Mouse (Mus musculus): ENCODE measurements around the gene Gusb. TPM values are rescaled to one million over a fixed set of nuclear protein-coding genes. Genes with fewer than 3 reads are reported as not detected.
"Not testable (repeated sequence)": the region's sequence is repeated elsewhere in the genome, so short reads cannot be mapped to it uniquely, and the experiment has no call there.

Gene Gusb
- polyA plus RNA-seq, 1 experiment from 2014 or later = 67.4 TPM

DNA sequence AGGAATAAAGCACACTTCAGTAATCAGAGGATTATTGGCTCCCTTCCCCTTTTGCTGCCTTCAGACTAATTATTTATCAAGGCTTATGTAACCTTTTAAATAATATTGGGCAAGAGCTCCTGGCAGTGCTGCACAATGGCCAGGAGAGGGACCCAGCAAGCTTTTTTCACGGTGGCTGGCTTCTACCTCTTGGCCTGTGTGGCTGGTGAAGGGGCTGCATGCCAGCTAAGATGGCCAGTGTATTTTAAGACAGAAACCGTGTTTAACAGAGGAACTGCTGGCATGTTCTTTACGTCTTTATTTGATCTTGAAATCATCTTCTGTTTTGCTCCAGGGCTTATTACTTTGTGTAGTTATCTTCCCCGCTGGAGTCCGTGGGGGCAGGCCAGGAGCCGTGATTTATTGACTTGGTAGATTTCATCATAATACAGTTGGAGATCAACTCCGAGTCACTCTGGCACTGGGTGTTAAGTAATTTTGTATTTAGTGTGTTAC lies 41.4 kb upstream of the Gusb start:
- Histone ChIP-seq H3K9ac (ENCODE audit: low read length) (no peak overlapping the region), H3K9me3 (ENCODE audit: control insufficient read depth, low read length) (no peaks in the 10 kb centered on the region), H3K4me1 (replicated peaks; ENCODE audit: control insufficient read depth, insufficient read depth, low read length) (no peaks in the 10 kb centered on the region), H3K27ac (ENCODE audit: low read length) (no peak overlapping the region), H3K4me2 (ENCODE audit: low read depth, low read length) (no peak overlapping the region), H3K36me3 (ENCODE audit: control insufficient read depth, insufficient read depth, low read length) (peaks cover 23% of the 10 kb centered on the region), H3K4me3 (ENCODE audit: low read length) (no peak overlapping the region), H3K27me3 (ENCODE audit: control insufficient read depth, insufficient read depth, low read depth, low read length) (no peaks in the 10 kb centered on the region)
- no peak for ATAC-seq (ENCODE audit: low read depth)
- 57% methylated on average over 7 of the region's 7 CpGs for WGBS

DNA sequence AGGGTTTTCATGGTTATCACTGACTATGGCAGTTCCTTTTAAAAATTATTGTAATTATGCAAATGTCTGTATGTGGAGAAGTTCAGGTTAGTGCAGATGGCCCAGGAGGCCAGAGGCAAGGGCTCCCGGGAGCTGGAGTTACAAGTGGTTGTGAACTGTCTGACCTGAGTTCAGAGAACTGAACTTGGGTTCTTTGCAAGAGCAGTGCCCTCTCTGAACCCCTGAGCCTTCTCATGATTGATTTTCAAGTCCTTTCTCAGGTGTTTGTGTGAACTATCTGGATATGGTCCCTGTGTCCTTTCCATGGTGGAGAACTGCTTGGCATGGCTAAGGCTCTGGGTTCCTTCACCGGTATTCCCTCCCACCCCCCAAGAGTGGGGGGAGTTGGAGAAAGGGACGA lies 40.9 kb upstream of the Gusb start:
- no peaks in the 10 kb centered on the region for H3K9me3 ChIP-seq (ENCODE audit: control insufficient read depth, low read length)
- H3K36me3 ChIP-seq (ENCODE audit: control insufficient read depth, insufficient read depth, low read length) = peaks cover 23% of the 10 kb centered on the region
- H3K27ac ChIP-seq (ENCODE audit: low read length) = no peak overlapping the region
- no peak overlapping the region for H3K9ac ChIP-seq (ENCODE audit: low read length)
- H3K4me3 ChIP-seq (ENCODE audit: low read length) = no peak overlapping the region
- no peak overlapping the region for H3K4me2 ChIP-seq (ENCODE audit: low read depth, low read length)
- H3K4me1 ChIP-seq (replicated peaks; ENCODE audit: control insufficient read depth, insufficient read depth, low read length) = no peaks in the 10 kb centered on the region
- no peak for ATAC-seq (ENCODE audit: low read depth)
- no peaks in the 10 kb centered on the region for H3K27me3 ChIP-seq (ENCODE audit: control insufficient read depth, insufficient read depth, low read depth, low read length)
- WGBS = 88% methylated on average over 3 of the region's 3 CpGs

GRCm38 (mm10) chr5:130041262-130041661 lies 38.4 kb upstream of the Gusb start:
- no peak overlapping the region for H3K4me3 ChIP-seq (ENCODE audit: low read length)
- H3K4me1 ChIP-seq (replicated peaks; ENCODE audit: control insufficient read depth, insufficient read depth, low read length) = no peaks in the 10 kb centered on the region
- no peaks in the 10 kb centered on the region for H3K27me3 ChIP-seq (ENCODE audit: control insufficient read depth, insufficient read depth, low read depth, low read length)
- no peak for ATAC-seq (ENCODE audit: low read depth)
- no peak overlapping the region for H3K9ac ChIP-seq (ENCODE audit: low read length)
- peaks cover 14% of the 10 kb centered on the region for H3K36me3 ChIP-seq (ENCODE audit: control insufficient read depth, insufficient read depth, low read length)
- no peak overlapping the region for H3K4me2 ChIP-seq (ENCODE audit: low read depth, low read length)
- WGBS = 73% methylated on average over 4 of the region's 4 CpGs
- H3K9me3 ChIP-seq (ENCODE audit: control insufficient read depth, low read length) = no peaks in the 10 kb centered on the region
- H3K27ac ChIP-seq (ENCODE audit: low read length) = no peak overlapping the region

GRCm38 (mm10) chr5:130040797-130041196 lies 37.9 kb upstream of the Gusb start:
- Histone ChIP-seq H3K36me3 (ENCODE audit: control insufficient read depth, insufficient read depth, low read length) (peaks cover 14% of the 10 kb centered on the region), H3K9me3 (ENCODE audit: control insufficient read depth, low read length) (no peaks in the 10 kb centered on the region), H3K9ac (ENCODE audit: low read length) (no peak overlapping the region), H3K27ac (ENCODE audit: low read length) (no peak overlapping the region), H3K4me3 (ENCODE audit: low read length) (no peak overlapping the region), H3K4me1 (replicated peaks; ENCODE audit: control insufficient read depth, insufficient read depth, low read length) (no peaks in the 10 kb centered on the region), H3K27me3 (ENCODE audit: control insufficient read depth, insufficient read depth, low read depth, low read length) (no peaks in the 10 kb centered on the region), H3K4me2 (ENCODE audit: low read depth, low read length) (no peak overlapping the region)
- ATAC-seq (ENCODE audit: low read depth) = no peak
- 89% methylated on average over 4 of the region's 4 CpGs for WGBS

DNA sequence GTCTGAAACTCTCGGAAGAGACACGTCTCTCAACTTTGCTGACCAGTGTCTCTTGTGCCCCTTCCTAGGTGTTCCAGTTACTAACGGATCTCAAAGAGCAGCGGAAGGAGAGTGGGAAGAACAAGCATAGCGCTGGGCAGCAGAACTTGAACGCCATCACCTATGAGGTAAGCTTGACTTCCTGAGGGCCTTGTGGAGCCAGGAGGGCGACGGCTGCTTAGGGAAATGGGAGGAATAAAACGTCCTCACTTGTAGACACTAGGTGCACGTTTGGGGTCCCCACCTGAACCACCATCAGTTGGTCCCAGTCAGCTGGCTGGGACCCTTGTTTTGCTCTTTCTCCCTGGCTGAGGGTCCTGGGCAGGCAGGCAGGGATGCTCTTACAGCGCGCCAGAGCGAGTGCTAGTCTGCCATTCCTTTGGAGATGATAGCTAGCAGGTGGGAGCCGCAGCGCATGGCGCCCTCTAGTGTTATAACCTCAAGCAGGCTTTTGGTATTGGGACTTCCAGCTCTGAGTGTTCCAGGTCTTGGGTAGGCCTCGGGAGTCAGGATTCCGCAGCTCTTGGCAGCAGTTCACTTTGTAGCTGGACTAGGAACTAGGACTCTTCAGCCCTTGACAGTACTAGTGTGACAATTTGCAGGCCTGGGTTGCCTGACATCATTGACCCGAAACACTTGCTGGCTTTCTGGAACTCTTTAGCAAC lies 35.1 kb upstream of the Gusb start:
- Histone ChIP-seq H3K27ac (ENCODE audit: low read length) (no peak overlapping the region), H3K4me2 (ENCODE audit: low read depth, low read length) (no peak overlapping the region), H3K36me3 (ENCODE audit: control insufficient read depth, insufficient read depth, low read length) (peaks cover 14% of the 10 kb centered on the region), H3K9ac (ENCODE audit: low read length) (no peak overlapping the region), H3K4me3 (ENCODE audit: low read length) (no peak overlapping the region), H3K4me1 (replicated peaks; ENCODE audit: control insufficient read depth, insufficient read depth, low read length) (no peaks in the 10 kb centered on the region), H3K27me3 (ENCODE audit: control insufficient read depth, insufficient read depth, low read depth, low read length) (no peaks in the 10 kb centered on the region), H3K9me3 (ENCODE audit: control insufficient read depth, low read length) (no peaks in the 10 kb centered on the region)
- ATAC-seq (ENCODE audit: low read depth) = no peak
- WGBS = 62% methylated on average over 19 of the region's 19 CpGs

GRCm38 (mm10) chr5:130036300-130036699 lies 33.5 kb upstream of the Gusb start:
- not testable (repeated sequence) for H3K4me3 ChIP-seq (ENCODE audit: low read length); H3K9me3 ChIP-seq (ENCODE audit: control insufficient read depth, low read length); H3K36me3 ChIP-seq (ENCODE audit: control insufficient read depth, insufficient read depth, low read length); H3K27me3 ChIP-seq (ENCODE audit: control insufficient read depth, insufficient read depth, low read depth, low read length); H3K9ac ChIP-seq (ENCODE audit: low read length); H3K4me1 ChIP-seq (replicated peaks; ENCODE audit: control insufficient read depth, insufficient read depth, low read length); ATAC-seq (ENCODE audit: low read depth); H3K27ac ChIP-seq (ENCODE audit: low read length); H3K4me2 ChIP-seq (ENCODE audit: low read depth, low read length)
- WGBS = 49% methylated on average over 2 of the region's 2 CpGs

DNA sequence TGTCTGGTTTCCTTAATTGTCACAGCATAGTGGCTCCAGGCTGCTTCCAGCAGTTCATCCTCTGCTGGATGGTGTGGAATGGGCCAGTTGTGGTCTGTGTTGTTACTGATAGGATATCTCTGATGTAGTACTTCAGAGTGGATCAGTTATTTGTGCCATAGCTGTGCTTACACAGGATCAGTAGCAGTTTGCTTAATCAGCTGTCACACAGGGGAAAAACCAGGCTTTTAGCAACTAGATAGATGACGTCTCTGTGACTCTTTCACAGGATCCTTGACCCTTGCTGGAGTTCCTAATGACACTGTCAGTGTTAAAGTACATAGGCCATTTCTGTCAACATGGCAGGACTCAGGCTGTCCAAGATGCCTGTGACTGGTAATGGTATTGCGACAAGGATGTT lies 31.0 kb upstream of the Gusb start:
- ATAC-seq (ENCODE audit: low read depth) = no peak
- Histone ChIP-seq H3K36me3 (ENCODE audit: control insufficient read depth, insufficient read depth, low read length) (no peaks in the 10 kb centered on the region), H3K27ac (ENCODE audit: low read length) (no peak overlapping the region), H3K4me2 (ENCODE audit: low read depth, low read length) (no peak overlapping the region), H3K27me3 (ENCODE audit: control insufficient read depth, insufficient read depth, low read depth, low read length) (no peaks in the 10 kb centered on the region), H3K9ac (ENCODE audit: low read length) (no peak overlapping the region), H3K9me3 (ENCODE audit: control insufficient read depth, low read length) (no peaks in the 10 kb centered on the region), H3K4me3 (ENCODE audit: low read length) (no peak overlapping the region), H3K4me1 (replicated peaks; ENCODE audit: control insufficient read depth, insufficient read depth, low read length) (peaks cover 4% of the 10 kb centered on the region; the same call in 1 of the 2 replicates)
- 66% methylated on average over 2 of the region's 2 CpGs for WGBS

- H3K27me3 ChIP-seq (ENCODE audit: control insufficient read depth, insufficient read depth, low read depth, low read length) = no peaks in the 10 kb centered on the region
- peaks cover 4% of the 10 kb centered on the region; the same call in 1 of the 2 replicates for H3K4me1 ChIP-seq (replicated peaks; ENCODE audit: control insufficient read depth, insufficient read depth, low read length)
- ATAC-seq (ENCODE audit: low read depth) = no peak
- no peaks in the 10 kb centered on the region for H3K9me3 ChIP-seq (ENCODE audit: control insufficient read depth, low read length)
- no peak overlapping the region for H3K4me3 ChIP-seq (ENCODE audit: low read length)
- H3K36me3 ChIP-seq (ENCODE audit: control insufficient read depth, insufficient read depth, low read length) = no peaks in the 10 kb centered on the region
- no peak overlapping the region for H3K27ac ChIP-seq (ENCODE audit: low read length)
- 93% methylated on average over 19 of the region's 19 CpGs for WGBS
- H3K9ac ChIP-seq (ENCODE audit: low read length) = no peak overlapping the region
- no peak overlapping the region for H3K4me2 ChIP-seq (ENCODE audit: low read depth, low read length)
Measured at GRCm38 (mm10) chr5:130031410-130032390, 28.9 kb upstream of the Gusb start.

Measured in lung, embryonic 16.5 days (tissue).